Mouse (Mus musculus): Measurements from ENCODE around the gene Kif1b.
A peak's percentile ranks its signal among the peaks of the same experiment; 100 is the strongest.
"Not testable (repeated sequence)": the region's sequence is repeated elsewhere in the genome, so short reads cannot be mapped to it uniquely, and the experiment has no call there.

Gene Kif1b

DNA sequence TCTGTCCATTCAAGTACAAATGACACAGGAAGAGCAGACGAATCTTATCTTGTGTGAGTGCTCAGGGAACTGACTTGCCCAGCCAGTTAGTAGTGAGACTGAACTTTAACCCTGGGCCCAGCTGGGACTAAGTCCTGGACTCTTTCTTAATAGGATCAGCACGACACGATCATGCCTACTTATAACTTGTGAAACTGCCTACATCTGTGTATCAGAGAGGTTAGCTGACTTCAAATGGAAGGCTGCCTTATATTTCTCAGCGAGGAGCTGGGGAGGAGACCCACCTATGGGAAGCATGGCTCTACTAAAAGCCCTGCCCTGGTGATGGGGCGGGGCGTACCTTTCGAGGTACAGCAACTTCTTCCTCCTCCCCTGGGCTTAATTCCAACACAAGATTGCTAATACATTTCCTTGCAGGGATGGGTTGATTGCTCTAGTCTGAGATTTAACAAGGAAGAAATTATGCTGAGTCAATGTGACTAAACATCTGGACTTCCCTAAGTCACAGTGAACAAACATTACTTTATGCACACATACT lies 137.0 kb downstream of the Kif1b start:
- DNase-seq (ENCODE audit: low spot score) = peak; percentile 84

DNA sequence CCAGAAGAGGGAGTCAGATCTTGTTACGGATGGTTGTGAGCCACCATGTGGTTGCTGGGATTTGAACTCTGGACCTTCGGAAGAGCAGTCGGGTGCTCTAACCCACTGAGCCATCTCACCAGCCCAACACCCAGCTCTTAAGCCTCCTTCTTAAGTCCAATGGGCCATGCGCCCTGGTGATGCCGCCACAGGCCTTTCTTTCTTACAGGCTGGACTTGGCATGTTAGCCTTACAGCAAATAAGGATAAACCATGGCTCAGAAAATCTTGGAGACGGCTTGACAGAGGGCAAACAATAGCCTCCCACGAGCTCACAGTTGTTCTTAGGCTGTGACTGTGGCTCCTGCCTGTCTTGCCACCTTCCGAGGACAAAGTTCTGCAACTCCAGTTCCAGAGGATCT lies 137.6 kb downstream of the Kif1b start:
- DNase-seq (ENCODE audit: low spot score) = not testable (repeated sequence)

DNA sequence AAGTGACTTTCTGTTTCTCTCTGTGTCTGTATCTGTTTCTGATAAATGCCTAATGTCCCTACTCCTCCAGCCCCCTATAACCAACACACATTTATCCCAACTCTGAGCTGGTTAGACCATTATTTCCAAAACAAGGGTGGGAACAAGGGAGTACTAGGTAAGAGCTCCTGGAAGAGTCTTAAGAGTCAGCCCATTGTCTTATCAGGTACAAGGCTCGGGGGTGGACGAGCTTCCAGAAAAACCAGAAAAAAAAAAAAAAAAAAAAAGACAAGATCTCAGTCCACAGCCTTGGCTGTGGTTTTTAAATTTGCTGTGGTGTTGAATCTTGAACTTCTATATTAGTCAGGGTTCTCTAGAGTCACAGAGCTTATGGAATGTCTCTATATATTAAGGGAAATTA lies 139.5 kb downstream of the Kif1b start:
- no peak for DNase-seq (ENCODE audit: low spot score)

DNA sequence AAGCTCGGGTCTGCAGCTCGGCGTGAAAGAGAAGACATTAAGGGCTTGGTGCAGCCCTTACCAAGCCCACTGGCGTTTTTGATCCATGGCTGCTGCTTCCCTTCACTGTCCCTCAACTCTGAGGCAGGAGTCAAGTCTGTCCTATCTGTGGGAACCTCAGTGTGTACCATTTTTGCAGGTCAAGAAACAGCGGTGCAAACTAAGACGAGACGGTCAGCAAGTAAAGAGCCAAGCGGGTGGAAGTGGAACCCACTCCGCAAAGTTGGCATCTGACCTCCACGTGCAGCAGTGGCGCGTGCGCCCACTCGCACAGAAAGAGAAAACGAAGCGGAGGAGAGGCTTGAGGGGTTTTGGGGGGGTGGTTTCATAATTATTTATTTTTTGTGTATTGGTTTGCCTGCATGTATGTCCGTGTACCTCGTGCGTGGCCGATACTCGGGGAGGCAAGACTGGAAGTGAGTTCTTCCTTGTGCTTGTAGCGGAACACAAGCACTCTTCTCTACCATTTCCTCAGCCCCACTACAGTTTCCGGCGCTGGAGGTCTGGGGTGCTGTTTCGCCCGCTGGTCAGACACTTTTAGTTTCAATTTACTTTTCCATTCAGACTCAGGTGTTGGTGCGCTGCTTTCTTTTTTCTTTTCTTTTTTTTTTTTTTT lies 140.4 kb downstream of the Kif1b start:
- DNase-seq (ENCODE audit: low spot score) = no peak

DNA sequence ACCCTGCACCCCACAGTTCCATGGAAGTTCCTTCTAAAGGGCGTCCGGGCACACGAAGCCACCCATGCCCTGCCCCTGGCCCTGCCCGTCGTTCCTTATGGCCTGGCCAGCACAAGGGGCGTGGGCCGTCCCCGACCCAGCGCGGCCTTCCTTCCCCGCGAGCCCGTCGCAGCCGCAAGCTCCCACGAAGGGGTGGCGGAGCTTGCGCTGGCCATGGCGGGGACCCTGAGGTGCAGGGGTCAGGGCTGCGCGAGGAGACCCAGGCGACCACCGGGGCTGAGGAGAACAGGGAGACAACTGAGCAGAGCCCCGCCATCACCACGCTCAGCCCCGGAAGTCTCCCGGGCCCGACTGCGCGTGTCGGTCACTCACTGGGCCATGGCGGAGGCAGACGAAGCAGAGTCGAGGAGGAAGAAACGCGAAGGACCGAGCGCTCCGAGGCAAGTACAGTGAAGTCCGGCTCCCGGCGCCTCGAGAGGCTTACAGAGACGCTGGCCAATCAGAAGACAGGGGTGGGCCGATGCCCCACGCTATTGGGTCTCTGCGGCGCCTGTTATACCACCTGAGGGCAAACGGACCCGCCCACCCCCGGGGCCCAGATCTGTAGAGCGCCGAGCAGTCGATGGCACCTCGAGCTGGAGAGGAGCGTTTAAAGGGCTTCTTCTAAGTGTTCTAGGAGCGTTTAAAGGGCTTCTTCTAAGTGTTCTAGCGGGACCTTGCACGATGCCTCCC lies 141.1 kb downstream of the Kif1b start, which contains the start of gene Pgd:
TSS of gene Pgd (minus strand) at position 557 of the 732 bp plus-strand sequence.
- peak; percentile 96 for DNase-seq (ENCODE audit: low spot score)

DNA sequence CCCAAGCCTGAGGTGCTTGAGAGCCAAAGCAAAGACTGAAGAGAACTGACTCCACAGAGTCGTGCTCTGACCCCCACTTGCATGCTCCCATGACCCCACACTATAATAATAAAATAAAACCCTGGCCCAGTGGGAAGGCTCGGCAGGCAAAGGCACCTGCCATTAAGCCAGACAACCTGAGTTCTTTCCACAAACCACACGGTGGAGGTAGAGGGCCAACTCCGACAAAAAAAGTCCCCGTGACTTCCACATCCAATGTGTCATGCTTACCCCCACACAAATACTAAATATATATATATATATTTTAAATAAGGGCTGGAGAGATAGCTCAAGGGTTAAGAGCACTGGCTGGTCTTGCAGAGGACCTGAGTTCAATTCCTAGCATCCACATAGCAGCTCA lies 143.3 kb downstream of the Kif1b start:
- DNase-seq (ENCODE audit: low spot score) = no peak

DNA sequence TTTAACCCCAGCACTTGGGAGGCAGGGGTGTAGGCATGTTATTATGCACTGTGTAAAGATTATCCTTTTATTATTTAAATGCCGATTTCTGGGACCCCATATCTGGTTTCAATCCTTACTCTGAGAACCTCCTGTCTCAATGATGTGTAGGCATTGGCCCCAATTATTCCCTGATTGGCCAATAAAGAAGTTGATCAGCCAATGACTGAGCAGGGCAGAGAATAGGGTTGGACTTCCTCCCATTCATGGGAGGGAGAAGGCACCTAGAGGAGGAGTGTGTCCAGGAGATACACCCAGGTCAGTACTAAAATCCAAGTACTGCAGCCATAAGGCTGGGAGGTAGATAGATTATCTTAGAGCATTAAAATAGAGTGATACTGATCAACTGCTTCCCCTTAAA lies 144.3 kb downstream of the Kif1b start:
- peak; percentile 30 for DNase-seq (ENCODE audit: low spot score)

DNA sequence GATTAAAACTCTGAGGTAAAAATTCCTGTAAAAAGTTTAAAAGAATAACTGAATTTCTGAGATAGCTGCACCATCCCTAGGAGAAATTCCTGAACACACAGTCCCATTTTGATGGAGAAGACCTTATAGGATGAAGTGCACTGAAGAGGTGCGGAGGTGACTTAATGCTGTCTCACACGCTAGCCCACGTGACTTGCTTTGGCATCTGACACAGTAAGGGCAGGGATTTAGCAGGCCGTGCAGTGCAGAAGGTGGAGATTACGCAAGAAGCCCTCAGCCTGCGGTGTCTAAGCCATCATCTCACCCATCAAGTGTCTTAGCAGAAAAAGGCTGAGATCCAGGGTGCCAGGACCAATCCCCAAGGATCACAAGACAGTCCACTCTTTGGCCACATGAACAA lies 146.3 kb downstream of the Kif1b start:
- DNase-seq (ENCODE audit: low spot score) = no peak

DNA sequence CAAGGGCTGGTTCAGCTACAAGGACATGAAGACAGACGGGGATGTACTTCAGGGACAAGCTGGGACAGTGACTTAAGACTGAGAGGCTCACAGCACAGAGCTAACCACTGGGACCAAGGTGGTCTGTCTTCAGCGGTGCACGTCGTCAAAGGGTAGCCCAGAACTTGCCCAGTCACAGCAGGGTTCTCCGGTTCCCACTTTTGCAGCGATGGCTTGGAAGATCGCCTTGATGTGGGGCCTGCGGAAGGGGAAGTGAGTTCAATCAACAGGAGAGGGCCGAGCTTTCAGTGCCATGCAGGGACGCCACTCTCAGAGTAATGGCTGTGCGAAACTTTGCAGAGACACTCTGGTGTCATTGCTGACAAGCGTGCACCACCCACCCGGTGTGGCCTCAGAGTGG lies 147.6 kb downstream of the Kif1b start:
- DNase-seq (ENCODE audit: low spot score) = no peak

DNA sequence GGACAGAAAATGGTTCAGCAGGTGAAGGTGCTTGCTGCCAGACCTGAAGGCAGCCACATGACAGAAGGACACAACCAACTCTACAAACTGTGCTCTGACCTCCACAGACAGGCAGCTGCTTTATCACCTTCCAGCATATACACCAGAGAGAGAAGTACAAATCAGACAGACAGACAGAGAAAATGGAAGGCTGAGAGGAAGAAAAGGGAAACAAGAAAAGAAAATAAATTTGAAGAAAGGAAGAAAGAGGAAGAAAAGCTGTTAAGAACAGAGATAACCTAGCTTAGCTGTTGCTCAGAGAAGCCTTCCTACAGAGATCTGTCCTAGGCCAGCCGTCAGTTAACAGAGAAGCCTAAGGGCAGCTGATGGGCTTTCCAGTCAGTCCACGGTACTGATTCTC lies 148.3 kb downstream of the Kif1b start:
- no peak for DNase-seq (ENCODE audit: low spot score)

DNA sequence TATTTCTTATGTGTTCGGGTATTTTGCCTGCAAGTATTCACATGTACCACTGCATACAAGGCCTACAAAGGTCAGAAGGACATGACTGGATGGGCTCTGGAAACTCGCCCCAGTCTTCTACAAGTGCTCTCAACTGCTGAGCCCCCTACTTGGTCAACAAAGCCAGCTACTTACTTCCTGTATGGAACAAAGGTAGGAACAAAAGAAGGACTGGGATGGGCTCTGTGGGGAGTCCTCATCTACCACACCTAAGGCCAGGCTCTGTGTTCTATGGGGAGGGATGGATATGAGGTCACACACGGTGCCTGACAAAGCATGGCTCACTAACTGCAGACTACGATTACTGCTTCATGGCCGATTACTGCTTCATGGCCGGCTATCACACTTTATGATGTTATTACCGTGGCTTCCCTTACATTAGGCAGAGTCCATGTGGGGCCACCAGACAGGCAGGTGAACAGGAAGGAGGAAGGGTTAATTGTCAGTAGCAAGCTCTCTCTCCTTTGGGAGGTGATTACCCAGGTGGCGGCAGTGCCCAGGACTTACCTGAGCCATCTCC lies 150.0 kb downstream of the Kif1b start:
- no peak for DNase-seq (ENCODE audit: low spot score)

DNA sequence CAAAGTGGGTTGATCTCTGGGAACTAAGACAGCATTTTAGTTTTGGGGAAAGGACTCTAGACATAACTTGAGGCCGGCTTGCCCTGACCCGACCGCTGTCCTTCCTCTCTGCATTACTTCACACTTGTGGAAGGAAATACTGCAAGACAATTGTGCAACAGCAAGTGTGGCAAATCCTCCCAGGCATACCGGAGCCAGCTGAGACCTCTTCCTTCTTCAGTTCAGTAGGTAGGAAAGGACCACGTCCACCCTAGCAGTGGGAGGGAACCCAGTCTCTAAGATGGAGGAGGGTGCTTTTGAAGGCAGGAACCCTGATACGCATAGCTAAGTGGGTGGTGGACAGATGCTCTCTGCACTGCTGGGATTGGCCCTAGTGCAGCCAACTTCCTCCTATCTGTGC lies 151.8 kb downstream of the Kif1b start:
- peak; percentile 31 for DNase-seq (ENCODE audit: low spot score)

DNA sequence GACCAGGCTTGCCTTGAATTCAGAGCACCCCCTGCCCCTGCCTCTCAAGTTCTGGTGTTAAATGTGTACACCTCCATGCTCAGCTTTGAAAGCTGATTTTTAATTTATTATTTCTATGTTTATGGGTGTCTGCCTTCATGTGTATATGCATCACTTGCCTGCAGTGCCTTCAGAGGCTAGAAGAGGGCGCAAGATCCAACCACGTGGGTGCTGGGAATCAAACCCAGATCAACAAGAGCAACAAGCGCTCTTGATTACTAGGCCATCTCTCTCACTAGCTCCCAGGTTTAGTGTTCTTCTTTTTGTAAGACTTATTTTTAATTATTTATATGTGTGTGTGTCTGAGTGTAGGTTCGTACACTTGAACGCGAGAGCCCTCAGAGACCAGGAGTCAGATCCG lies 152.6 kb downstream of the Kif1b start:
- no peak for DNase-seq (ENCODE audit: low spot score)

DNA sequence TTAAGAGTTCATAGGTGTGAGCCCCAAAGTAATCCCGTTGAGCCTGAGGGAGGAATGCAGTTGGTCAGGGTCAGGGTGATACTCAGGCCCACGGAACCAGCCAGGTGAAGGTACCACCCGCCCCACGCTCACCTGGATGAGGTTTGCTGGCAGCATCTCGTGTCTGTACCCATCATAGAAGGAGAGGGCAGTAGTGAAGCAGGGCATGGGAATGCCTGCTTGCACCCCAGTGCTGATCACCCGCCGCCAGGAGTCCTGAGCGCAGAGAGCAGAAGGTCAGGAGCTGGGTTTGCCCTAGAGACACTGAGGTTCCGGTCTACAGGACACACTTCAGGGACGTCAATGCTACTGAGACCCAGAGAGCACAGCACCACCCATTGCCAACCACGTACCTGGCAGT lies 156.8 kb downstream of the Kif1b start:
- DNase-seq (ENCODE audit: low spot score) = no peak

DNA sequence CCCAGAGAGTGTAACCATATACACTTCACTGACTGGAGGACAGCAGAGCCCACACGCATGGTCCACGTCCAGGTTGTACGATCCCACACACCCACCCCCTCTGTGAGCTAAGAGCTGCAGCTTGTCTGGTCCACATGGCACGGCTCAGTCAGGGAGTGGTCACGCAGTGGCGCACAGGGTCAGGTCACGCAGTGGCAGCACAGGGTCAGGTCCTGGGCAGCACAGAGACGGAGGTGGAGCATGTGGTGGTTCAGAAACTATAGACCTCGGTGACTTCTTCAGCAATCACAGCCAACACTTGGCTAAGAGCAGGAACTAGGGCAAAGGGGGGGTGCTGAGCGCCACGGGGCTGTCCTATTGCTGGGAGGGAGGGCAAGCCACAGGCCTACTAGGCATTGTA lies 157.2 kb downstream of the Kif1b start:
- DNase-seq (ENCODE audit: low spot score) = peak; percentile 47

DNA sequence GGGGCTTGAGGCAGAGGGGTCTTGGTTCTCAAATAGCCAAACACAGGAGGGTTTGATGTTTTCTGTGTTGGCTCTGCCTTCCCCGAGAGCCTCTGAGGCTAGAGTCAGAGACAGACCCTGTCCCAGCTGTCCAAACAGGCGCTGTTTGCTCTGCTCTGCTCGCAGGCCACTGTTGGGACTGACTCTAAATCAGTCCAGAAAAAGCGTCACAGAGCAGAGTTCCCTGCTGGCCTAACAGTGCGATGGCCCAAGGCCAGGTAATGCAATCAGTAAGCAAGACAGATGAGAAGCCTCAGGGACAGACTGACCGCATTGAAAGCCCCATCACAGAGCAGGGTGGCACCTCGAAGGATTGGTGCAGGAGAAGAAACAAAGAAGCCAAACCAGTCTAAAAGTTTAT lies 157.9 kb downstream of the Kif1b start:
- DNase-seq (ENCODE audit: low spot score) = peak; percentile 53

DNA sequence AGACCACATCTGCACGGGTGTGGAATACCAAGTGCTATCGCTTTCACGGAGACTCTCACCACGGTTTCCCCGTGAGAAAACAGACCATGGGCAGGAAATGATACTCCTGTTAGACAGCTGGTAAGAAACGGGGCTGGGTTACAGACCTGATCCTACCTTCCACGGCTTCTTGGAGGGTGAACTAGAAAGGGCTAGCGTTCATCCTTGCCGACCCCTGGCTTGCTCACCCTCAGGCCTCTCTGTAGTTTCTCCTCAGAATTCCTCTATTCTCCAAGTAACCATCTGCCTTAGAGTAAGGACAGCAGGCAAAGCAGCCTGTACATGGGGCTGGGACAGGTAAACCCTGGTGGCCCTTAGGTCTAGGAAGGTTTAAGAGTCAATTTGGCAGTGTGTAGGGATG lies 158.3 kb downstream of the Kif1b start:
- no peak for DNase-seq (ENCODE audit: low spot score)

DNA sequence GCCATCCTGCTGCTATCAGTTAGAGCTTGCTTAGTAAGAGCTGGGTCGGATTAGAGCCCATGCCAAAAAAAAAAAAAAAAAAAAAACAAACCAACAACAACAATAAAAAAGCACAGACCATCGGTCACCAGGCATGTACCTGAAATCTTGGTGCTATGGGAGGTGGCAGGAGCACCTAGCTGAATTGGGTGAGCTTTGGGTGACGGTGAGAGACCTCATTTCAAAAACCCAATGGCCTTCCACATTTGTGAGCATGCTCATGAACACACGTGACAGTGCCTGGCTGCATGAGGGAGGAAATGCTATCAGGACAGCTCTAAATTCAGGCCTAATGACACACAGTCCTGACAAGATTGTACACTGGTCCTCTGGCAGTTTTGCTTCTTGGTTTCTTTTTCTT lies 159.4 kb downstream of the Kif1b start:
- DNase-seq (ENCODE audit: low spot score) = no peak

DNA sequence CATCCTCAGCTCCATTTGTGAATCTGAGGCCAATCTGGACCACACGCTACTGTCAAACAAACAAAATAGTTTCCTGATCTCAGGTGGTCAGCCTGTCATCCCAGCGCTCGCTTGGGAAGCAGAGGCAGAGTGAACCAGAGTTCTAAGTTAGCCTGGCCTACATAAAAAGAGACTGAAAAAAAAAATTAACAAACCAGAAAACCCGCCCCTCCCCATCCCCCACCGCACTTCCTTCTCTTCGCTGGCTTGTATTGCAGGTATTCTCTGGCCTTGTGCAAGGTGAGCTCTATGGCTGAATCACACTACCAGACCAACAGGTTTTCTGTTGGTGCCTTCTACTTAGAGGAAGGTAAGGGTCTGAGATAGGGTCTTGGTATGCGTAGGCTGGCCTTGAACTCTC lies 160.0 kb downstream of the Kif1b start:
- no peak for DNase-seq (ENCODE audit: low spot score)

DNA sequence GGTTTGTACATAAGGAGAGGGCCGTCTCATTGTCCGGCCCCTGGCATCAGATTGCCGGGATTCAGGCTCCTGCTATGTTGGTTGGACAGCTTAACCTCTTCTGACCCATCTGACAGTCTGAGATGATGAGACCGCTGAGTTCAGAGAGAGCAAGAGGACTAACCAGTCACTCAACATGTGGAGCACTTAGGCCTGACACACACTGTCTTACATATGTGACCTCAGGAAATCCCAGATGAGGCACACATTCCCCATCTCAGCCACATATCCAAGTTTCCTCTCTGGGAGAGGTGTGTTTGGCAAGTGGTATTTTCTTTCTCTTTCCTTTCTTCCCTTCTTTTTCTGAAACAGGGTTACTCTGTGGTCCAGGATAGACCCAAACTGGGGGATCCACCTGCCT lies 162.3 kb downstream of the Kif1b start:
- DNase-seq (ENCODE audit: low spot score) = no peak

DNA sequence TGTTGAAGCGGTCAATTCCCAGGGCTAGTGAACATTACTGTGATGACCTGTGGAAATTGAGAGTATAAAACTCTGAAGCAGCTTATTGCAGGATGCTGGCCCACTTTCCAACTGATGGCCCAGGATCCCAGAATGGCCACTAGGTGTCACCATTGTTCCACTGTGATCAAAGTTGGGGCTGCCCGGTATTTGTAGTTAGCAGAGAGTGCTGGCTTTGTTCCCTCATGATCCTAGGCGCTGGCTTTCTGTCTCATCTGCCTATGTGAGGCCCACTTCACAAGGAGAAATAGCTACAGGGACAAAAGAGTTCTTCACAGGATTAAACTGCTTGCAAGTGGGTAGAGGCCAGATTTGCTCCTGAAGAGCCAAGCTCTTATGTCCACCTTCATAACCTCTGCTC lies 163.0 kb downstream of the Kif1b start:
- DNase-seq (ENCODE audit: low spot score) = peak; percentile 87

DNA sequence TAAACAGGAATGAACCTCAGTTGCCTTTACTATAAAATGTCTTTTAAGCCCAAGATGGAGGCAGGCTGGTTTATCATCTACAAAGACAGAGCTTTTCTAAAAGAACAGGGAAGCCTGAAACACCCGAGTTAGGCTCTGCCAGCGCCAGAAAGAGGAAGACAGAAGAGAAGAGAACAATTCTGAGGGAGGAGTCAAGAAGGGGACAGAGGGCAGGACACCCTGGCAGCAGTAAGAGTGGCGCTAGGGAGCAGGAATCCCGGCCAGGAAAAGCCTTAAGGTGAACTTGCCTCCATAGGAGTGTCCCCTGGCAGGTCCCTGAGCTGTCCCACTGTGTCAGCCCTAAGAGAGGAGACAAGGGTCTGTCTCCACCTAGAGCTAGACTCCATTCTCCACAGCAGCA lies 163.9 kb downstream of the Kif1b start:
- DNase-seq (ENCODE audit: low spot score) = no peak

DNA sequence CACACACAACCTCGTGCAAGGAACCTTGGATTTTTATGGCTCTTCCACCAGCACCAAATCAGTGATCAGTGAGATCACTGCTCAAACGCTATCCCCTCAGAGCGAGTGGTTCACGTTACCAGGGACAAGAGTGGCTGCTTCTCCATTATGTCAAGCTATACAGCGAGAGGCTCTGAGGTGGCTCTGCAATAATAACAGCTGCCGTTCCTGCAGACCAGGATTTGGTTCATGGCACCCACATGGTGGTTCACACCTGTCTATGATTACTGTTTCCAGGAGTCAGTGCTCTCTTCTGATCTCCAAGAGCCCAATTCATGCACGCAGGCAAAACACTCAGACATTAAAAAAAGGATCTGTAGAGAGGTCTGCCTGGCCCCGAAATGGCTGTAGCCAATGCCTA lies 169.0 kb downstream of the Kif1b start:
- DNase-seq (ENCODE audit: low spot score) = no peak
